Mouse (Mus musculus): Measurements from ENCODE around the gene Pcbp1.

Gene Pcbp1

DNA sequence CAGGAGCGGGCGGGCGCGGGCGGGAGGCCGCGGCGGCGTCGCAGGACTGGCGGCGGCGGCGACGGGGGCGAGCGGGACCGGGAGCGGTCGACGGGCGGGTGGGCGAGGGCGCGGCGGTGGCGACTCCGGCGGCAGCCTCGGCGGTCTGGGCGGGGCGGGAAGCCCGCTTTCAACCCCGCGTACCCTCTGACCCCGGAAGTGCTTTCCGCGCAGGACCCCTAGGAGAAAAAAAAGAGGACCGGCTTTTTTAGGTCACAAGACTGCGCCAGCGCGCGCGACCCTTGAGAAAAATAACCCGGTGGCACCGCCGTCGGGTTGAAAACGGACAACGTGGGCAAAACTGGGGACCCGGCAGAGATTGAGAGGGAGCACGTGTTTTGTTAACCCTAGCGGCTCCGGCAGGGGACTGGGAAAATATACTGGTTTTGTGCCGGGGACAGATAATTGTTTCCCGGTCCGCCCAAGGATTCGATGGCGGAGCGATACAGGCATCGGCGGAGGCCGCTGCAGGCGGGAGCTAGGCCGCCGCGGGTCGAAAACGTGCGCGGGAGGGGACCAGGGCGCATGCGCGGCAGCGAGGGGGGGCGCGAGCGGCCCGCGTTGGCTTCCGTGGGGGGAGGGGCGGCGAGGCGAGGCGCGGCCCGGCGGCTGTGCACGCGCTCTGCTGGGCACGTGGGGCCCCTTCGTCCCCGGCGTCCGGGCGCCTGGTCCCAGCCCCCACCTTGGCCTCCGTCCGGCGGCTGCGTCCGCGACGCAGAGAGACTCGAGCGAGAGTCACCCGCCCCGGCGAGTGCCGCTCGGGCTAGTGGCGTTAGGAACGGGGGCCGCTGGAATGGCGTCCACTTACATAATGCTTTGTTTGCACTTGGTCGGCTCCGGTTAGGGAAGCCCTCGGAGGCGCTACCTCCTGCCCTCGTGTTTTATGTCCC lies at the start of gene Pcbp1:
Gene Pcbp1, minus strand, starts transcription at position 290 of the 929 bp plus-strand sequence.
- peak; percentile 98 to 99 for DNase-seq

DNA sequence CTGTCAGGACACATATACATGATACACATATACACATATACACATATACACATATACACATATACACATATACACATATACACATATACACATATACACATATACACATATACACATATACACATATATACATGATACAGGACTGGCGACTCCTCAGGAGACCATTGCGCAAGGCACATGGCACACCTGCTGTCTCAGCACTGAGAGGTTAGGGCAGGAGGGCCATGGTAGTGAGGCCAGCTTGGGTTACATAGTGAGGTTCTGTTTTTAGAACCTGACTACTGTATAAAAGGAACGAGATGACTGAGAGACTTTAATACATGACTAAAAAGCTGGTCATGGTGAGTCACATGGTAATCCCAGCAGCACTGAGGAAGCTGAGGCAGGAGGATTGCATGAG lies 48.4 kb upstream of the Pcbp1 start:
- DNase-seq, result no peak

DNA sequence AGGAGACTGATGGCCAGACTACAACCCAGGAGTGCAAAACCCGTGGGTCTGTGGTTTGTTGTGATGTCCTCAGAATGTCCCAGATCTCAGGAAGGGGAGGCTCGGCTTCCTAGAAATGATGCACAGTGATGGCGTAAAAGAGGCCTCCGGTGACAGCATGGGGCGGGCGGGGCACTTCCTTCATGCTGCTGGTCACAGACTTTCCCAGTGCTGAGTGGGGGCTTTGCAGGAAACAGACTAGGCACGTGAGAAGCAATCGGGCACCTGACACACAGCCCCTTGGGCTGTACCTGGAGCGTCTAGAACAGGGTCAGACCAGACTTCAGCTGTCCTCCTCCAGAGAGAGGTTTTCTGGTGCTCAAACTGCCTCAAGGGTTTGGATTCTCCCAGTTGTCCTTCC lies 44.7 kb upstream of the Pcbp1 start:
- DNase-seq, result peak; percentile 41 to 53

DNA sequence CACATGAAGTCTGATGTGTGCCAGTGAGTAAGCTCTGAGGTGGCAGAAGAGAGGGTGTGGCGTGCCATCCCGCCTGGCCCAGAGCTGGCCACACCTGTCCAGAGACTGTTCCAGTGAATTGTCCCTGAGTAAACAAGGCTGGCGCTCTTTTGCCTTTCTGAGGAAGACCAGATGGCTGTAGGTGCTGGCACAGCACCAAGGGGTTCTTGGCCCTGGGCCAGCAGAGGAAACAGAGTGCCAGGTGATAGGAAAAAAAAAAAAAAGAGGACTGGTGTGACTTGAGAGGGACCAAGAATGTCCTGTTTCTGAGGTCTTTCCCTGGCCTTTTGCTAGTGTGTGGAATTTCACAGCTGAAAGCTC lies 43.3 kb upstream of the Pcbp1 start:
- DNase-seq, result no peak

DNA sequence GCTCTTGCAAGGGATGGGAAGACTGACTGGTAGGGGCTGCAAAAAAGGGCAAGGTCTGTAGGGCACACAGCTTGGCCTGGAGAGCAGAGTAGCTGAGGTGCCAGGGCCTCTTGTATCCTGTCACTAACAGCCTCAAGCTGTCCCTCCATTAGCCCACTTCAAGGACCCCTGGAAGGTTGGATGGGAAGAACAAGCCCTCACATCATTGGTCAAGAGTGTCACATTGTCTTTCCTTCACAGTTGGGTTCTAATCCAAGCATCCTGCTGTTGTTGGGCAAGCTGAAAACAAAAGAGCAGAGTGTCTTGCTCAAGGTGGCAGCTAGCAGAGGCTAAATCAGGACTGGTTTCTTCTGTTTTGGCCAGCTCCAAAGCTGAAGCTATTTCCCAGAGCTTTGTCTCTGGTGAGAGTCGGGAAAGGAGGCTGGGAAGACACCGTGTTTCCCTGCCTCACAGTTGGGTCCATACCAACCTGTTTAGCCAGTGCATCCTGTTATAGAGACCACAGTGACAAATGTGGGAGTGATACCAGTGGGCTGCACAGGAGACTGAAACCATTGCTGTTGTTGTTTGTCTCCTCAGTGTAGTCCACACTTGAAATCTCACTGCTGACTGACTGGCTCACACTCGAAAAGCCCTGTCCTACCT lies 42.8 kb upstream of the Pcbp1 start:
- DNase-seq, result no peak

DNA sequence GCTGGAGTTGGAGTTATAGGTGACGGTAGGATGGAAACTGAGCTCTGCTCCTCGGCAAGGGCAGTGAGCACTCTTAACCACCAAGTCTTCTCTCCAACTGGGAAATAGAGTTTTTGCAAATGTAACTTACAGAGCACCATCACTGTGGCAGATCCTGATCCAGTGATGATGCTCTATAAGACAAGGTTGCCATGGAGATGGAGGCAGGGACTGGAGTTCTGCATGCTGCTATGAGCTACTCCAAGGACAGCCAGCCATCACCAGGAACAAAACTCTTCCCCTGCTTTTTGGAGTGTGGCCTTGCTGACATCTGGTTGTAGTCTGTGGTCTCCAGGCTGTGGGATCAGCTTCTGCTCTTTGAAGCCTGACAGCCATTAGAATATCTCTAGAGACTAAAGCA lies 39.7 kb upstream of the Pcbp1 start:
- no peak for DNase-seq

DNA sequence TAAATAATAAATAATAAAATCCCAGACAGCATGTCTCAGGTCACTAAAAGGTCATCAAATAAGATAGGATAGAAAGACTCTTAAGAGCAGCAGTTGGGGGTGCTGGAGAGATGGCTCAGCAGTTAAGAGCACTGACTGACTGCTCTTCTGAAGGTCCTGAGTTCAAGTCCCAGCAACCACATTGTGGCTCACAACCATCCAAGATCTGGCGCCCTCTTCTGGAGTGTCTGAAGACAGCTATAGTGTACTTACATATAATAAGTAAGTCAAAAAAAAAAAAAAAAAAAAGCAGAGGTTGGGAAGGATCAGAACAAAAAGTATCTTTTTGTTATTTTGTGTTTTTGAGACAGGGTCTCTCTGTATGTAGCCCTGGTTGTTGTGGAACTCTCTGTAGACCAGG lies 31.1 kb upstream of the Pcbp1 start:
- DNase-seq, result peak; percentile 43 to 54

DNA sequence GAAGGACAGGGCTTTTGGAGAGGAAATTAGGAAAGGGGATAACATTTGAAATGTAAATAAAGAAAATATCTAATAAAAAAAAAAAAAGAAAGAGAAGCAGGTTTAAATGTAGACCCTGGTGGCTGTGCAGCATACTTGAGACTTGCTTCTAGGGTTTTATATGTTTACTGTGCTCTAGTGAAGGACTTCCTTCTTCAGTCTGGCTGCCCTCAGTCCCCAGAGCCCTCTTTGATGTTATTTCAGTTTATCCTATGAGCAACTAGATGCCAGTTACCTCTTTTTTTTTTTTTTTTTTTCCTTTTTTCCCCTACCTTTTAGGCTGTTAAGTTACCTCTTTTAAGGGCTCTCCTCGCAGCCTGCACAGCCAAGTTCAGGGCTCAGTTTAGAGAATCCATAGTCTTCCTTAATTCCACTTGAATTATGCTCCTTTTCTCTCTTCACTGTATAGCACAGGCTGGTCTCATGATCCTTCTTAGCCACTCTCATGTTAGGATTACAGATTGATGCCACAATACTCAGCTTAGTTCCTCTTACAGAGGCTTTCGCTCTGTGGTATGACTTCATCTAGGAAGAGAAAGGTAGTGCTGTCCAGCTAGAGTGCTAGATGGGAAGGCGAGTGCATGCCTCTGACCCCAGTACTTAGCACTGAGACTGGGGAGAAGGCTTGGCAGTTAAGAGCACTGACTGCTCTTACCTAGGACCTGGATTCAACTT lies 30.4 kb upstream of the Pcbp1 start:
- DNase-seq, result peak in 1 of 2 experiments; percentile 16

DNA sequence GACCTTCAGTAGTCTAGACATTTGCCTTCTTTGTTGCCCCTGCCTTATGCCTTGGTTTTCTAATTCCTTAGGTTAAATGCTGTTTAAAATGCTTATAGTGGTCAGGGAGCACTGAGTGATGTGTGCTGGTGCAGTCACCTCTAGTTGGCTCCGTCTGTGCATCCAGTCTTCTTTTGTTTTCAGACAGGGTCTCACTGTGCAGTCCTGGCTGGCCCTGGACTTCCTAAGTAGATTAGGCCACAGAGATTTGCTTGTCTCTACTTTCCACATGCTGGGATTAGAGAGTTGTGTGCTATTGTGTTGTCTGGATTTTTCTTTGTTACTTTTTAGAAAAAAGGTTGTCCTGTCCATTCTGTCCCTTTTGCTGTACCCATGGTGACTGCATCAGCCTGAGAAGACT lies 24.5 kb upstream of the Pcbp1 start:
- DNase-seq, result no peak

DNA sequence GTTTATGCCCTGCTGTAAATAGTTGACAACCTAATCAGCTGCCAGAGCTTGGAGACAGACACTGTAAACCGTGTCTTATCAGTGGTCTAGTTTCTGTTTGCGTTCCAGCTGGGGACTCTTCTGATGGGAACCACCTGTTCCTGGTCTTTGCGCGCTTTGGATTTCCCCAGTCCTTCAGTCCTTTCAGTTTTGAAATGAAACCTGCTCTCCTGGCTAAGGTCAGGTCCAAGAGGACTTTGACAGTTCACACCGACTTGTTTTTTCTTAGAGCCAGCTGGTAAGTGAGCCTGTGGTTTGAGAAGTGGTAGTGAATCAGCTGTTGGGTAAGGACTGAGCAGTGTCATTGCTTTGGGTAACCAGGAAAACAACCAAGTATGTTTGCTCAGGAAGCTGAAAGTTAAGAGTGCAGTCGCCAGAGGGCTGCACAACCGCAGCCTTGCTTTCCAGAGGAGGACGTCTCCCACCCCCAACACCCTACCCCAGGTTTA lies 21.8 kb upstream of the Pcbp1 start:
- DNase-seq, result no peak

DNA sequence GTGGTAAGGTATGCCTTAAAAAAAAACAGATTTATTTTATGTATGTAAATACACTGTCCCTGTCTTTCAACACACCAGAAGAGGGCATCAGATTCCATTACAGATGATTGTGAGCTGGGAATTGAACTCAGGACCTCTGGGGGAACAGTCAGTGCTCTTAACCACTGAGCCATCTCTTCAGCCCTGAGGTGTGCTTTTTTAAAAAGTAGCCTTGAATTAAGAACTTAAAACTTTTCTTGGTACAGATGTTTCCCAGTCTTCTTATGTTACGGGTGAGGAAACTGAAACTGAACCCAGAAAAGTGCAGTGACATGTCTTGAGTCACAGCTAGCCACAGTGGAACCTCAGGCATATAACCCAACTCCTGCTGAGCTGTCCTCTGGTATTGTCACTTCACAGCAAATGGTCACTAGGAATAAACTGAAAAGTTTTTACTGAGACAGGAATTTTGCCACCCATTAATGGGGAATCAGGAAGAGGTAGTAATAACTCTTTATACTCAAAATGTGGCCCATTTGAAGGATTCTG lies 21.2 kb upstream of the Pcbp1 start:
- DNase-seq, result no peak

DNA sequence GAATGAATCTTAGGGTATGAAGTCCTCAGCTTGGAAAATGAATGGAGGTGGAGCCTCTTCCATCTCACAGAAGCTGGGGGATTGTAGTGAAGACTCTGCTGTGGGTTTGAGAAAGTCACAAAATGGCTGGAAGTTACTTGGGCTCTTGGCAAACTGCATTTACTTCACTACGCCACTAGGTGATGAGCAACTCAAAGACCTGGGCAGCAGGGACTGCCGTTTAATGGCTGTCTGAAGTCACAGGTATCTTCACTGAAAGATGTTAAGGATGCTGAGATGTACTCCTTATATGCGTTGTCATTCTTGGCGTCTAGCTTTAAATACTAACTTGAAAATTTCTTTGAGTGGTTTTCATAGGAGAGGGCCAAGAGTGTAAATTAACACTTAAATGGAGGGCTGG lies 19.1 kb upstream of the Pcbp1 start:
- peak; percentile 41 to 54 for DNase-seq

DNA sequence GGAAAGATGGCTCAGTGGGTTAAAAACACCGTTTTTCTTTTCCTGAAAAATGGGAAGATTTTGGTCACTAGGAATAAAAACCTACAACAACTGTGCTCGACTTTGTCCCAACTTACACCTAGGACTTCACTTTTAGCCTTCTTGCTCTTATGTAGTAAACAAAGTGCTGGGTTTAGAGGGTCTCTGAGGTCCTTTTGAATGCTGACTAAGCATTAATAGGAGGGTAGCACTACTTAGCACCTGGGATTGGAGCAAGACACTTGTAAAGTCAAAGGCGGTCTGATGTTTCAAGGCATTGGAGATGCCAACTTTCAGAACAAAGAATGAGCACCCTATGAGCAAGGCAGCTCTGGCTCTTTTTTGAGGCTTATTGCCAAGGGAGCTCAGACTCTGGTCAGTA lies 17.7 kb upstream of the Pcbp1 start:
- no peak for DNase-seq

DNA sequence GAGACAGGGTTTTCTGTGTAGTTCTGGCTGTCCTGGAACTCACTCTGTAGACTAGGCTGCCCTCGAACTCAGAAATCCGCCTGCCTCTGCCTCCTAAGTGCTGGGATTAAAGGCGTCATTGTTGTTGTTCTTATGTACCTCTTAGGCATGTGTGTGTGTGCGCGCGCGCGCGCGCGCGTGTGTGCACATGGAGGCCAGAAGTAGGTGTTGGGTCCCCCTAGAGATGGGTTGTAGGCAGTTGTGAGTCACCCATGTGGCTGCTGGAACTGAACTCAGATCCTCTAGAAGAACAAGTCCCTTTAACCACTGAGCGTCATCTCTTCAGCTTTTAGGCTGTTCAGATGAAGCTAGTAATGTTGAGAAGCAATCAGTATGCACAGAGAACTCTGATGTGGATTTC lies 16.9 kb upstream of the Pcbp1 start:
- no peak for DNase-seq

DNA sequence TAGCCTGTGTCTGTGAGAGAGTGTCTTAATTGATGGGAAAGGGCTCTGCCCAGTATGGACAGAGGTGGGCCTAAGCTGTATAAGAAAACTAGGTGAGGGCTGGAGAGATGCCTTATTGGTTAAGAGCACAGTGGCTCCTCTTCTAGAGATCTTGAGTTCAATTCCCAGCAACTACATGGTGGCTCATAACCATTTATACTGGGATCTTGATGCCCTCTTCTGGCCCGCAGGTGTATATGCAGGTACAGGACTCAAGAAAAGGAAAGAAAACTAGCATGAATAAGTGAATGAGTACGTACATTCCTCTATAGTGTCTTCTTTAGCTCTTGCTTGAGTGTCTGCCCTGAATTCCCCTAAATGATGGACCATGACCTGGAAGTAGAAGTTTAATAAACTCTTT lies 15.5 kb upstream of the Pcbp1 start:
- DNase-seq, result peak; percentile 39 to 40

DNA sequence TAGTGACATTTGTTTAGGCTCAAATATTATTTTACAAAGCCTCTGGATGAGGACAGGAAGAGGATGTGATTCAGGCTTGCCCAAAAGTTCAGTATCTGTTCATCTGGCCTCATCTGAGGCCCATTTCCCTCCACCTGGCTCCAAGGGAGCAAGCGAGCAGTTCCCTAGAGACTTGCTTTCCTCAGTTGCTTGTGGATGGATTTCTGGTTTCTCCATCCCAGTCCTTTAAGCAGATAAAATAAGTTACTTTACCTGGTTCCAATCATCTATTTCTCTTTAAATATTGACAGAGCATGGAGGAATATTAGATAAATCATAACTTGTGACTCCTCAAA lies 2.3 kb upstream of the Pcbp1 start:
- no peak for DNase-seq

DNA sequence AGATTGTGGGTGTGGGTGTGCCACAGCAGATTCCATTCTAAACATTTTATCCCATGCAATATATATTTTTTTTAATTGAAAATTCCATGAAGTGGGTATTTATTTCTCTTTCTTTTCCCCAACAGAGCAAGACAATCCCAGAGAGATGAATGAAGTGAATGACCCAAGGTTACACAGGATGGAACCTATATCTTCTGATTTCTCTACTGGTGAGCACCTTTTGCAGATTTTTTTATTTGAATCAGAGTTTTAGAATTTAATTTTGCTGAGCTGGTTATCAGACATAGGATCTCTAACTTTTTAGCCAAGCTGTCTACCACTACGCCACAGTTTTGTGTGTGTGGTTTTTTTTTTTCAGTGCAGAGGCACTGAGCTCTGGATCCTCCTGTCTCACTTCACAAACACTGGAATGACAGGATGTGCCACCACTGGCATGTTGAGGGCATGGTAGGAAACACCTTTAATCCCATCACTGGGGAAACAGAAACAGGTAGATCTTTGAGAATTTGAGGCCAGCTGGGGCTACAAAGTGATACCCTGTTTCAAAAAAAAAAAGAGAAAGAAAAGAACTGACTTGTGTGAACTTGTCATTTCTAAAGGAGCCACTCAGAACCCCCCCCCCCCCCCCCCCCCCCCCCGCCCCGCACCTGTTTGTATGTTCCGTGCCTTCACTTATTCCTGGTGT lies 1.8 kb upstream of the Pcbp1 start:
- DNase-seq, result no peak

DNA sequence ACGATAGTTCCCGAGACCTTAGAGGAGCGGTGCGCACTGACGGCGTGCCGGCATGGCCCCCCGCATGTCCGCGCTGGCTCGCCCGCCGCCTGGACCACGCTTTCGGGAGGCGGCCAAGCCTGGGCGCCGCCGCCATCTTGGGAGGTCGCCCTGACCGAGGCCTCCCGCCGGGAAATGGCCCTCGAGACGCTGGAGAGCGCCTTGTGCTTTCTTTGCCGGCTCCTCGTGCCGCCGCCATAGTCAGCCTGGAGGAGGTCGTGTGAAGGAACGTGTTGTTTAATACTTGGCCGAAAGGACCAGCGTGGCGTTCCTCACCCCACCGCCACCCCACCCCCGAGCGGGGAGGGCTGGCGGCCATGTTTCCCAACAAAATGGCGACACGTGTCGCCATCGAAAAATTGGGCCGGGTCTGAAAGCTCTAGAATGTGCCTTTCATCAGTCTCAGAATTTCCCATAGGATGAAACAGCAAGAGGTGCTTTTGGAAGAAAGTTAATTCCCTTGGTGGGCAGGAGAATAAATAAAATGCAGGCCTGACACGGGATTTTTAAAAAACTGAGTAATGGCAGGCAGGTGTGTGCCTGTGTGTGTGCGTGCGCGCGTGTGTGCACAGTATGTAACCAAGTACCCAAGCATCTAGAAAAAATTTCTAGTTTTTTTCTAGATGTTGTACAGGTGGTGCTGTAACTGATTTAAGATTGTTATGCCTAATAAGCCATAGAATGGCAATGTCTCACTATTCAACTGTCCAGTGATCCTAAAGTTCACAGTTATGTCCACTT lies 1.0 kb upstream of the Pcbp1 start:
- peak; percentile 86 to 92 for DNase-seq

DNA sequence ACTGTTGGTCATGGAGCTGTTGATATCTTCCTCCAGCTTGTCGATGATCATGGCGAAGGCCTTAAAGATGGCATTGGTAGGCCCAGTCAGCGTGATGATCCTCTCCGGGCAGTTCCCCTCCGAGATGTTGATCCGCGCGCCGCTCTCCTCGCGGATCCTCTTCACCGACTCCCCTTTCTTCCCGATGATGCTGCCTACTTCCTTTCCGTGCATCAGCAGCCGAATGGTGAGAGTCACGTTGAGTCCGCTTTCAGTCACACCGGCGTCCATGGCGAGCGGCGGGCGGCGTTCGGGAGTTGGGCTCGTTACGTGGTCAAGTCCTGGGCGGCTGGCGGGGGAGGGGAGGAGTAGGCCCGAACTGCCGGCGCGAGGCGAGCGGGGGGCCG lies 482 bp downstream of the Pcbp1 start:
- DNase-seq, result peak in 1 of 2 experiments; percentile 68

DNA sequence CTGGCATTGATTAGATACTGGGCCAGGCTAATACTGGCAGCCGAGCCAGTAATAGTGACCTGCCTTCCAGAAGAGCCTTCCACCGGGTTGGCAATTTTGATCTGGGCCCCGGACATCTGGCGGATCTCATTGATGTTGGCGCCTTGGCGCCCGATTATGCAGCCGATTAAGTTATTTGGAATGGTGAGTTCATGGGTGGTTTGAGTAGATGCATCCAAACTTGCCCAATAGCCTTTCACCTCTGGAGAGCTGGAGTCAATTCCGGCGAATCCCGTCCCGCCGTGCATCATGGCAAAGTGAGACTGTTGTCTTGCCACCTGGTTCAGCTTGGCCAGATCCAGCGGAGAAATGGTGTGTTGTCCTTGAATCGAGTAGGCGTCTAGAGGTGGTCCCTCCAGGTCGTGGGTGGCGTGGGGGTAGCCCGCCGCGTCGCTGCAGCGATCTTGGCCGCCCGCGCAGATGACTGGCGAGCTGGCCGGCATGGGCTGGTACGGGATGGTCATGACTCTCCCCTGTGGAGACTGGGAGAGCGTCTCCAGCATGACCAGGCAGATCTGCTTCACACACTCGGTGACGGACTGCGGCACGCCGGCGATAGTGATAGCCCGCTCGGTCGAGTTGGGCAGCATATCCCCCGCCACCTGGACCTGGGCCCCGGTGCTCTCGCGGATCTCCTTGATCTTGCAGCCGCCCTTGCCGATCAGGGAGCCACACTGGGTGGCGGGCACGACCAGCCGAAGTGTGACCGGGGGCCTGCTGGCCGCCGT lies 1.1 kb downstream of the Pcbp1 start:
- DNase-seq, result no peak

DNA sequence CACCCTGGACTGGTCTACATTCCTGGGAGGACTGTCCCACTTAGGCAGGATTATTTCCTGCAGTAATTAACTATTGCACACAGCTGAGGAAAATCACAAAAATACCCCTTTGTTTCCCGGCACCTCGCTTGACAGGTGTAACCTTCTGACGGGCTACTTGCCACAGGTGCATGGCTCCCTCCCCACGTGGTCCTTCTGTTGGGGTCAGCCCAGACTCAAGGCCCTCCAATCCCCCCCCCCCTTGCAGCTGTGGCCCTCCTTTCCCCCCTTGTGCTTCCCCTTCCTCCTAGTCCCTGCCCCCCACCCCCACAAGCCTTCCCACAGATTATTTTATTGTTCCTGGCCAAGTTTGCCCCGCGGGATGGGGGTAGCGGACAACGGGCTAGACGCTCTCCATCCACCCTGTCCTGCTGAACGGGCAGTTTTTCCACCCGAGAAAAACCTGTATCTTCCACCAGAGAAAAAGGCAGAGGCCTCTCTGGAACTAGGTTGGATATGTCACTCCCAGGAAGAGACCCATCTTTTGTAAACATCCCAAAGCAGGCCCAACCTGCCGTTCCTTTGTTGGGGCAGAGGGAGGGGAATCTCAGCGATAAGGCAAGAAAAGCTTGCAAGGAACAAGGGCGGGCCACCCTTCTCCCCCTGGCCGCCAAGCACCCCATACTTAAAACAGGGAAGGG lies 2.2 kb downstream of the Pcbp1 start:
- DNase-seq, result no peak
